Mouse (Mus musculus) forebrain, embryonic 15.5 days (tissue): Measurements from ENCODE around the gene Aggf1. TPM values are rescaled to one million over a fixed set of nuclear protein-coding genes. Genes with fewer than 3 reads are reported as not detected.

Experiments
- ATAC-seq: fragments of 200-750 bp; cut with Nextera tagmentation; replicated peaks from 2 replicates; pipeline ENCODE4 v1.8.0; 2017; ENCODE audit warnings: mild to moderate bottlenecking, moderate TSS enrichment, moderate library complexity
- H3K27ac ChIP-seq: fragments of 300-500 bp; sonication (generic); replicated peaks from 2 replicates; pipeline ENCODE4 v1.5.1; 2015; ENCODE audit warnings: mild to moderate bottlenecking, inconsistent platforms
- H3K27me3 ChIP-seq: fragments of 300-500 bp; sonication (generic); 2 replicates; pipeline ENCODE4 v1.6.1; 2015; ENCODE audit warnings: inconsistent platforms
- H3K36me3 ChIP-seq: fragments of 300-500 bp; sonication (generic); 2 replicates; pipeline ENCODE4 v1.6.1; 2015; ENCODE audit warnings: mild to moderate bottlenecking, inconsistent platforms
- H3K4me1 ChIP-seq: fragments of 300-500 bp; sonication (generic); 2 replicates; pipeline ENCODE4 v1.6.1; 2015; ENCODE audit warnings: inconsistent platforms
- H3K4me2 ChIP-seq: fragments of 300-500 bp; sonication (generic); replicated peaks from 2 replicates; pipeline ENCODE4 v1.6.1; 2015; ENCODE audit warnings: mild to moderate bottlenecking, inconsistent platforms
- H3K4me3 ChIP-seq: fragments of 300-500 bp; sonication (generic); 2 replicates; pipeline ENCODE4 v1.5.1; 2015; ENCODE audit warnings: mild to moderate bottlenecking, inconsistent platforms
- H3K9ac ChIP-seq: fragments of 300-500 bp; sonication (generic); replicated peaks from 2 replicates; pipeline ENCODE4 v1.6.1; 2015; ENCODE audit warnings: mild to moderate bottlenecking, inconsistent platforms
- H3K9me3 ChIP-seq: fragments of 300-500 bp; sonication (generic); 2 replicates; pipeline ENCODE4 v1.6.1; 2016; ENCODE audit warnings: inconsistent platforms
- WGBS: fragments of 180-500 bp; shearing (Covaris S2); methylation state at CpG from one replicate; pipeline ENCODE4 v1.1.7; 2015; ENCODE audit warnings: mixed read lengths; 5-methylcytosine and 5-hydroxymethylcytosine counted together
- polyA plus RNA-seq: library from polyadenylated mRNA; unstranded; fragments of >200 nt; fragmentation: Nextera tagmentation; extraction: Ambion mirVana; gene quantifications from 2 replicates; pipeline ENCODE4 v1.2.1, GENCODE M21; 2015

Aggf1 gene
- polyA plus RNA-seq, 1 experiment from 2014 or later: 46.9 TPM

GRCm38 (mm10) chr13:95306596-95306995, 68.6 kb downstream of the Aggf1 start:
- no peaks in the 10 kb centered on the region for H3K9me3 ChIP-seq
- H3K9ac ChIP-seq: no peak overlapping the region
- H3K4me3 ChIP-seq: no peak overlapping the region
- H3K4me1 ChIP-seq: no peaks in the 10 kb centered on the region
- H3K4me2 ChIP-seq: no peak overlapping the region
- H3K27me3 ChIP-seq: no peaks in the 10 kb centered on the region
- WGBS: 71% methylated on average over 4 of the region's 4 CpGs
- no peak for ATAC-seq
- H3K36me3 ChIP-seq: no peaks in the 10 kb centered on the region
- no peak overlapping the region for H3K27ac ChIP-seq

Other genes starting within 250 kb of the Aggf1 start
- gene Pde8b, start 125.0 kb downstream of the Aggf1 start, polyA plus RNA-seq: 4.8 and 7.4 TPM in 2 replicates
- gene Zbed3, start 51.7 kb downstream of the Aggf1 start, polyA plus RNA-seq: 40.4 and 42.7 TPM in 2 replicates
- 0.40 and 1.3 TPM in 2 replicates for gene Crhbp, start 69.6 kb upstream of the Aggf1 start, polyA plus RNA-seq
- gene S100z, start 103.4 kb upstream of the Aggf1 start, polyA plus RNA-seq: not detected in 2 replicates
- gene F2rl1, start 149.9 kb upstream of the Aggf1 start, polyA plus RNA-seq: 0.29 TPM in 1 of 2 replicates, not detected in the other
- 78.9 and 82.8 TPM in 2 replicates for gene F2r, start 243.1 kb upstream of the Aggf1 start, polyA plus RNA-seq